ENCODE assay signal across 14 mouse cellular contexts in genomic region chr13:73769916-73770682, GRCm38 (mm10). TPM values are rescaled to one million over a fixed set of nuclear protein-coding genes. Genes with fewer than 3 reads are reported as not detected.
A peak's percentile ranks its signal among the peaks of the same experiment; 100 is the strongest.
DNase-seq lines count a peak whose midpoint lies in the region; ATAC-seq and TF ChIP-seq lines count a peak whose summit lies in the region.
"Had no signal": no experiment of that assay in that cellular context is flagged by ENCODE, and none has a peak within 500 bp of the region (broad histone marks: within the 10 kb centered on the region; RNA-seq: fewer than 3 reads in every experiment).

No protein-coding gene starts in this region.

- TF ChIP-seq CTCF in small intestine, adult 2 months (IDR thresholded peaks at IDR 0.05; ENCODE audit: extremely low read depth, insufficient read length, insufficient replicate concordance, low read depth, low read length): no peak; the same call in 1 of the 2 replicates
- no peak for TF ChIP-seq CTCF in midbrain, postnatal 0 days (IDR thresholded peaks at IDR 0.05)

- peaks cover 72% of the 10 kb centered on the region for H3K4me1 ChIP-seq in small intestine, adult 2 months (ENCODE audit: control insufficient read depth, insufficient read depth, insufficient read length, low read length)
- no peaks in the 10 kb centered on the region for H3K4me1 ChIP-seq in midbrain, postnatal 0 days (ENCODE audit: insufficient read depth, low read length)

- no peak overlapping the region for H3K9ac ChIP-seq in midbrain, postnatal 0 days (replicated peaks; ENCODE audit: low read length, poor library complexity, severe bottlenecking)
- H3K9ac ChIP-seq: embryonic facial prominence, embryonic 12.5 days had no signal

- H3K4me2 ChIP-seq in midbrain, postnatal 0 days (ENCODE audit: low read depth, low read length, poor library complexity, severe bottlenecking): no peak overlapping the region
- H3K4me2 ChIP-seq: embryonic facial prominence, embryonic 12.5 days had no signal

- H3K27me3 ChIP-seq in small intestine, adult 2 months (ENCODE audit: control insufficient read depth, insufficient read depth, low read length): no peaks in the 10 kb centered on the region
- no peaks in the 10 kb centered on the region for H3K27me3 ChIP-seq in midbrain, postnatal 0 days (ENCODE audit: insufficient read depth, low read length)
- H3K27me3 ChIP-seq: embryonic facial prominence, embryonic 12.5 days had no signal

- no peak for TF ChIP-seq POLR2A in small intestine, adult 2 months (IDR thresholded peaks at IDR 0.05; ENCODE audit: low read depth, low read length)

- DNase-seq in adrenal gland, postnatal 10 days: peak; percentile 35
- no peak for DNase-seq in adrenal gland, postnatal 25 days
- peak; percentile 87 to 93 for DNase-seq in kidney, adult 8-10 months
- peak; percentile 45 for DNase-seq in liver
- DNase-seq in left cerebral cortex, adult 8-10 months (ENCODE audit: low spot score in 2 of 2): no peak
- no peak for DNase-seq in layer of hippocampus, postnatal 14 days (ENCODE audit: low spot score in 2 of 2)
- no peak for DNase-seq in midbrain, postnatal 0 days (ENCODE audit: low spot score)
- DNase-seq: cerebellum, postnatal 10 days; gastrocnemius, postnatal 14 days; thymus, postnatal 25 days had no signal

- 21% methylated on average over 4 of the region's 4 CpGs for WGBS in small intestine, adult 2 months
- WGBS in midbrain, postnatal 0 days: 79% methylated on average over 4 of the region's 4 CpGs

- H3K4me3 ChIP-seq in small intestine, adult 2 months (ENCODE audit: low read depth, low read length): peak overlapping the region; percentile 5; the same call in 1 of the 2 replicates
- H3K4me3 ChIP-seq in midbrain, postnatal 0 days (ENCODE audit: low read depth, low read length): no peak overlapping the region
- H3K4me3 ChIP-seq: embryonic facial prominence, embryonic 12.5 days had no signal

- H3K27ac ChIP-seq in small intestine, adult 2 months (ENCODE audit: insufficient read depth, low read depth, low read length): peak overlapping the region; percentile 96
- H3K27ac ChIP-seq in midbrain, postnatal 0 days (ENCODE audit: low read depth, low read length): no peak overlapping the region
- H3K27ac ChIP-seq: embryonic facial prominence, embryonic 12.5 days; hindbrain, postnatal 0 days; macrophage had no signal

- no peaks in the 10 kb centered on the region for H3K9me3 ChIP-seq in midbrain, postnatal 0 days (ENCODE audit: low read length)
- H3K9me3 ChIP-seq: embryonic facial prominence, embryonic 12.5 days had no signal

- ATAC-seq in midbrain, postnatal 0 days (ENCODE audit: low FRiP score): no peak
- ATAC-seq: hindbrain, postnatal 0 days had no signal

- H3K36me3 ChIP-seq in small intestine, adult 2 months (ENCODE audit: control insufficient read depth, insufficient read depth, low read length): peaks cover 12% of the 10 kb centered on the region
- H3K36me3 ChIP-seq in midbrain, postnatal 0 days (ENCODE audit: insufficient read depth, low read length): no peaks in the 10 kb centered on the region

RNA-seq across cellular contexts. Expression of gene Slc12a7, which starts 37.2 kb away (rescaled TPM):
- total RNA-seq in adrenal gland, postnatal 10 days (2021): 10 to 100 TPM; 33.1 to 43.1 TPM
- total RNA-seq in adrenal gland, postnatal 25 days (2021): 40.0 and 48.2 TPM in 2 replicates
- 74.3 and 147 TPM in 2 replicates for polyA plus RNA-seq in small intestine, adult 2 months (2012; rRNA removed)
- total RNA-seq in left cerebral cortex, adult 8-10 months (2022): 10 to 100 TPM in 1 of 4 experiments, 1 to 10 TPM in 3; 3.5 to 10.8 (median 5.5) TPM
- total RNA-seq in layer of hippocampus, postnatal 14 days (2021): 1 to 10 TPM; 6.2 to 6.7 TPM
- 8.9 and 9.3 TPM in 2 replicates for total RNA-seq in midbrain, postnatal 0 days (2014; rRNA removed)
- 4.1 and 4.7 TPM in 2 replicates for polyA plus RNA-seq in midbrain, postnatal 0 days (2015; fragmentation: Nextera tagmentation; extraction: Ambion mirVana)

Comparison
In these comparisons a context has a peak if more than half of its experiments do, and no peak if none do; other contexts are left out.
1. DNase-seq: peak in adrenal gland, postnatal 10 days (single experiment), kidney, adult 8-10 months (2 of 2) and liver (single experiment); none in adrenal gland, postnatal 25 days (single experiment), left cerebral cortex, adult 8-10 months (0 of 2), layer of hippocampus, postnatal 14 days (0 of 2) and midbrain, postnatal 0 days (single experiment).